Mouse (Mus musculus) spleen, adult 18-20 months (tissue): ENCODE results near the gene Sertad1.
"Not testable (repeated sequence)": the region's sequence is repeated elsewhere in the genome, so short reads cannot be mapped to it uniquely, and the experiment has no call there.

Experiments
- DNase-seq, 2 experiments: peaks; one replicate each; pipeline ENCODE4 v3.0.0; 2022; ENCODE audit warnings: mixed read lengths in 2 of 2

Sertad1 gene

DNA sequence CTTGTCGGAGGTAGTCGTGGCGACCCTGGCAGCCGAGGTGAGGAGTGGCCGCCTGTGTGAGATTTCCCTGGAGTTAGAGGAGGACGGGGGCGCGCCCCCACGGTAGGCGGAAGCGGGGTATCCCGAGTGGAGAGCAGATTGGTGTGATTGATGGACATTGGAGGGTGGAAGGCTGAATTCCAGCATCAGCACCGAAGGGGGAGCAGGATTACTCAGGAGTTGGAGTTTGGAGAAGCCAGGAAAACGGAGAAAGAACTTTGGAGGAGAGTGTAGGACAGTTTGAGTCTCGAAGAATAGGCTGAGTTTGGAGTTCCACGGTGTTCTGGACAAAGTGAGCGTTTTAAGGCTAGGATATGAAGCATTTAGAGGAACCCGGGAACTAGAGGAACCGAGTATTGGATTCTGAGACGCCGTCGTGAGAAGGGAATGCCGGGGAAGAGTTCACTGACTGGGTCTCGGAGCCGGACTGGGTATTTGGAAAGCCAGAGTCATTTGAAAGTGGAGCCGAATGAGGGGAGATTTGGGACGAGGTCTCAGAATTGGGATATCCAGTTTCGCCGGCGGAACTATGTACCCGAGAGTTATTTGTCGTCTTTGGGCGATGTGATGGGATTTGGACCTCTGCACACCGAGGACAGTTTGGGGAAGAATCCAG, 12.7 kb upstream of the Sertad1 start:
- DNase-seq: no peak

- peak; percentile 97 for DNase-seq
Observed at GRCm38 (mm10) chr7:27474490-27474954, 12.2 kb upstream of the Sertad1 start.

GRCm38 (mm10) chr7:27475596-27475995, 11.1 kb upstream of the Sertad1 start:
- DNase-seq: no peak

DNA sequence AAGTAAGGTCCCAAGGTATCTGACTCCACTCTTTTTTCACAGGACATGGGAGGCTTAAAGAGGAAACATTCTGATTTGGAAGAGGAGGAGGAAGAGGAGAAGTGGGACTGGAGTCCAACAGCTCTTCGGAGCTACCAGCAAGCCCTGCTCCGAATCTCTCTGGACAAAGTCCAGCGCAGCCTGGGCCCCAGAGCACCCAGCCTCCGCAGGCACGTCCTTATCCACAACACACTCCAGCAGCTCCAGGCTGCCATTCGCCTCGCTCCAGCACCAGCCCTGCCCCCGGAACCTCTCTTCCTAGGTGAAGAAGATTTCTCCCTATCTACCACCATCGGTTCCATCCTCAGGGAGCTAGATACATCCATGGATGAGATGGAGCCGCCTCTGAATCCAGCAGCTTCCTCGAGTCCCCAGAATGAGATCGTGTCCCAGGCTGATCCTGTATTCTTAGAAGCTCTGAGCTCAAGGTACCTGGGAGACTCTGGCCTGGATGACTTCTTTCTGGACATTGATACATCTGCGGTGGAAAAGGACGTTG, 10.5 kb upstream of the Sertad1 start:
- DNase-seq: no peak

- DNase-seq: no peak
Observed at GRCm38 (mm10) chr7:27478561-27478960, 8.1 kb upstream of the Sertad1 start.

GRCm38 (mm10) chr7:27479750-27480149, 7.0 kb upstream of the Sertad1 start:
- DNase-seq: no peak

DNA sequence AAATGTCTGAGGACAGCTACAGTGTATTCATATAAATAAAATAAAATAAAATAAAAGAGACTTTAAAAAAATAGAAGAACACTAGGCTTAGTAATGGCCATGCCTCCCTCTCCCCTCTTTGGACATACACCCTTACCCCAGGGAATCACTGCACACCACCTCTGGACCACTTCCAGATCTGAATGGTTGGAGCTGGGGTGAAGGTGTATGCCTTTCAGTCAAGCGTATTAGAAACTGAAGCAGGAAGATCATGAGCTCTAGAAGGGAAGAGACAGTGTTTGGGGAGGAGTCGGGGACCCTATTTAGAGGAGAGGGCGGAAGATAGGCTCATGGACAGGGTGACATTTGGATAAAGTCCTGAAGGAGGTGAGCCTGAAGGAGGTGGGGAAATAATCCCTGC, 6.2 kb upstream of the Sertad1 start:
- no peak for DNase-seq

- no peak for DNase-seq
Observed at GRCm38 (mm10) chr7:27480927-27481626, 5.6 kb upstream of the Sertad1 start.

DNA sequence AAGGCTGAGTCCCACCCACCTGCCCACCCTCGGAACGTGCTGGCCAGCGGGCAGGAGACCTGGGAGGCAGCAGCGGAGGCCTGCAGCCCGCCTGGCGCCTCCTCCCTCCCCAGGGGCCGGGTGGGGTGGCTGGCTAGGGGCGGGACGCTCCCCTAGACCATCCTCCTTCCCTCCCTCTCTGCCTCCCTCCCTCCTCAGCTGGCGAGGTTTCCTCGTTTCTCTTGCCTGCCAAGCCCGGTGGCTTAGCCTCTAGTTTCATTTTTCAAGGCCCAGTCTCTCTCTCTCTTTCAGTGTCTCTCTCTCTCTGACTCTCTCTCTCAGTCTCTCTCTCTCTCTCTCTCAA, 5.1 kb upstream of the Sertad1 start:
- peak; percentile 67 to 69 for DNase-seq

DNA sequence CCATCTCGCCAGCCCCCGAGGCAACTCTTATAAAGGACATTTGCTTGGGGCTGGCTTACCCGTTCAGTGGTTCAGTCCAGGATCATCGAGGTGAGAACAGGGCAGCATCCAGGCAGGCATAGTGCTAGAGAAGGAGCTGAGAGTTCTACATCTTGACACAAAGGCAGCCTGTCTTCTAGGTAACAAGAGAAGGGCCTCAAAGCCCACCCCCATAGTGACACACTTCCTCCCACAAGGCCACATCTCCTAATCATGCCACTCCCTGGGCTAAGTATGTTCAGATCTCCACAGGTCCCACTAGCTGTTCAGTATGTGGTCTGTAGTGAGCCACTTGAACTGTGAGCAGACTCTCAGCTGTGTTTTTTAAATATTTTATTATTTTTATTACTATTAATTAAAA, 2.9 kb upstream of the Sertad1 start:
- DNase-seq: no peak

DNA sequence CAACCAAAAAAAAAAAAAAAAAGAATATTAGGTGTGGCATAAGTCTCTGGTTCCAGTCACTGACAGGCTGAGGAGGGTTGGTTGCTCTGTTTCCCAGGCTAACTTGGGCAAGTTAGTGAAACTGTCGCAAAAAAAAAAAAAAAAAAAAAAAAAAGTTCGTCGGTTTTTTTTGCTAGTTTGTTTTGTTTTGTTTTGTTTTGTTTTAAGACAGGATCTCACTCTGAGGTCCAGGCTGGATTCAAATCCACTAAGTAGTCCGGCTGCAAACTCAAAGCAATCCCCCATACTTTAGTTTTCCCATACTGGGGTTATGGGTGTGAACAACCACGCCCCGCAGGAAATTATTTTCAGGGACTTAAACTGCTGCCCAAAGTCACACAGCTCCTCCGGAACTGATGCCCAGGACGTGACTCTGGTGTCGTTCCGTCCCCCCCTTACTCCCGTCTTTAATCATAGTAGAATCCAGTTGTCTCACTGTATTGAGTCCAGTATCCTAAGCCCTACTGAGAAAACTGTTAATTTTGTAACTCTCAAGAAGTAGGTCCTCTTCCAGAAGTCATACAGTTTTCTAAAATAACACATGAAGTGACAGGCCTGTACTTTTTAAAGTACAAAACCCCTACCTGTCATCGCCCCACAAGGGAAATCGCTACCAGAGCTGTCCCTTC, 474 bp upstream of the Sertad1 start:
- DNase-seq: no peak

GRCm38 (mm10) chr7:27487740-27488268, 1.1 kb downstream of the Sertad1 start:
- peak in 1 of 2 experiments; percentile 16 for DNase-seq

GRCm38 (mm10) chr7:27489270-27489869, 2.7 kb downstream of the Sertad1 start:
- no peak for DNase-seq

DNA sequence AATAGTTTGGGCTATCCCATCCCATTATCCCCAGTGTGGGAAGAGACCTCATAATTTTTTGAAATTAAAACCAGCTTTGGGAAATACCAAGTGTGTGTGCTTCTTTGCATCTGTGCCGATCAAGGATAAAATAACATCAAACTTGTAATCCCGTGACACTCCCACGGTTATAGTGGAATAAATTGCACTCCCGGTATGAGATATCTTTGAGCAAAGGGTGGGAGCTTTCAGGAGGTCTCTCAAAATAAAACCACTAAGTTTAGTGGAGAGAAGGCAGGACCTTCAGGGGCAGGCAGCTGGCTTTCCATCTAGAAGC, 3.5 kb downstream of the Sertad1 start:
- DNase-seq: no peak

DNA sequence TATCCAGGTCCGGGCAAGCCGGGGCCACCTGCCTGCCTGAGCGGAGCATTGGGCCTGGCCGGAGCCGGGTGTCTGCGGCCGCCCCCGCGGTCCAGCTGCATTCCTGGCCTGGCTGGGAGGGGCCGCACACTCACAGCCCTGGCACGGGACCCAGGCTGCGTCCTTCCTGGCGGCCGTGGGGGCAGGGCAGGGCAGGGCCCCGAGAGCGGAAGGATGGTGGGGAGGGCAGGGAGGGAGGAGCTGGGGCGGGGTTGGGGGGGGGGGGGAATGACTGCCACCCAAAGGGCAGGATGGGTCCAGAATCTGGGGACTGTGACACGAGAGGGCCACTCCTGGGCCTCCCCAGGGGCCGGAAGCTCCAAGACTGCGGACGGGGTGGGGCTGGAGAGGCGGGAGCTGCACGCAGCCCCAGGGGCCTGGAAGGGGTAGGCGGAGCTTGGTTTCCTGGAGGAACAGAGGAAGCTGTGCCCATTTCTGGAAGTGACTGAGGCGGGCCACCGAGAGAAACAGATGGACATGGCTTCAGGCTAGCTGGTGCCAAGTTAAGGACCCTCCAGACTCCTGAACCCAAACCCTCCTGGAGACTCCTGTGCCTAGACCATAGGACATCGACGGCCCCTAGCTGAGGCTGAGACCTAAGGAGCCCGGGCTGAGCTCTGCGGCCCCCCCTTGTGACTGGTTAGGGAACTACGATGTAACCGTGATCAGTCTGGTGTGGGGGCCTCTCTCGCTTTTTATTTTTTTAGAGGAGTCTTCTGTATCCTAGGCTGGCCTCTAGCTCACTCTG, 4.0 kb downstream of the Sertad1 start:
- peak; percentile 81 to 89 for DNase-seq

DNA sequence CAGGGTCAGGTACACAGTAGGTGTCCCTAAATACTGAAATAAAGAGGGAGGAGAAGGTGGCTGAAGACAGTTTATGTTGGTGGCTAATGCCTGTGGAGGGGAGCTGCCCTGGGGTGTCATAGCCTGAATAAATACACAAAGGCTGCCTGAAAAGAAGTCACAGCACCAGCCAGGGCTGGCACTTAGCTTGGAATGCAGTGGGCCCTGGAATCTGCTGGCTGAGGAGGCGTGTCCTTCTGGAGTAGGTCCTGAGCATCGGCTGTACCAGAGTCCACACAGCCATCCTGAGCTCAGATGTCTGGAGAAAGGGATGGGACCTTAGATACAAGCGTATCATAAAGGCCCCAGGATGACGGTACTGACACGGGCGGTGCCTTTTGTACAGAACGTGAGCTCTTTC, 5.1 kb downstream of the Sertad1 start:
- no peak for DNase-seq

DNA sequence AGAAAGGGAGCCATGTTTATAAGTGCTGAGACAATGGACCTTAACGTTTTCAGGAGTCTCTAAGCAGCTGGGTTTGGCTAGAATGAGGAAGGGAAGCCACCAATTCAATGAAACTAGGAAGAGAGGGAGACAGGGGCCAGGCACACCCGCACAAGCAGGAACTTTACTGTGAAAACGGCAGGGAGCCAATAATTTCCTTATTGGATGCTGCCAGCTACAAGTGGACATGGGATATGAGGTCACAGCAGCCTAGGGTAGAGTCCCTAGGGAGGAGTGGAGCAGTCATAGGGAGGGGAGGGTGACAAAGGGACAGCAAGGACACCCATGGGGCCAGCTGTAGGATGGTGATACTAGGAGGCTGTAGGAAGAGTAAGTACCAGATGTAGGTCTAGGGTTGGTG, 6.3 kb downstream of the Sertad1 start:
- no peak for DNase-seq

- DNase-seq: no peak
Observed at GRCm38 (mm10) chr7:27493450-27493849, 6.7 kb downstream of the Sertad1 start.

GRCm38 (mm10) chr7:27494659-27495367, 8.1 kb downstream of the Sertad1 start:
- DNase-seq: not testable (repeated sequence)

DNA sequence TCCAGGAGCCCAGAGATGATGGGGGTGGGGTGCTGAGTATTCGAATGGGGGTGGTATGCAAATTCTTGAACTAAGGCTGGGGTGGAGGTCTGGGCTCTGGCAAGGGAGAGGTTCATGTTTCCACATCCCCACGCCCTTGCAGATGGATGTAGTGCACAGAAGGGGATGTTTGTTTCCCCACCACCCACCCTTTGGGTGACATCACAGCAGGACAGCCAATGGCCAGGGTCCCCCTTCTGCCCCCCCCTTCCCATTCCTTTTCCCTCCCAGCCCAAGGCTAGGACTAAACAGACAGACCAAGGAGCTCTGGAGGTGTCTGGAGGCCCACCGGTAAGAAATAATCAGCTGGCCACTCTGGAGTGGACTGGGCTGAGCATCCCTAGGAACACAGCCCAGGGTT, 12.3 kb downstream of the Sertad1 start, which contains the start of gene Prx:
Gene Prx (plus strand): TSS at position 289 of the 400 bp plus-strand sequence.
- DNase-seq: no peak

GRCm38 (mm10) chr7:27501620-27502019, 14.9 kb downstream of the Sertad1 start:
- no peak for DNase-seq
